Mouse (Mus musculus): Measurements from ENCODE around the gene Srprb.
"Not testable (repeated sequence)": the region's sequence is repeated elsewhere in the genome, so short reads cannot be mapped to it uniquely, and the experiment has no call there.

Srprb gene

GRCm38 (mm10) chr9:103180807-103181565 is 21.0 kb downstream of the Srprb start:
- Histone ChIP-seq H3K27me3 (ENCODE audit: control insufficient read depth, insufficient read depth, low read length, poor library complexity, severe bottlenecking) (no peaks in the 10 kb centered on the region), H3K36me3 (ENCODE audit: control insufficient read depth, insufficient read depth, low read length, poor library complexity, severe bottlenecking) (no peaks in the 10 kb centered on the region)
- peak; percentile 74 for DNase-seq (ENCODE audit: low read depth, low spot score)

- H3K36me3 ChIP-seq (ENCODE audit: control insufficient read depth, insufficient read depth, low read length, poor library complexity, severe bottlenecking): no peaks in the 10 kb centered on the region
- H3K27me3 ChIP-seq (ENCODE audit: control insufficient read depth, insufficient read depth, low read length, poor library complexity, severe bottlenecking): no peaks in the 10 kb centered on the region
- DNase-seq (ENCODE audit: low read depth, low spot score): no peak
These were observed 21.6 kb downstream of the Srprb start for GRCm38 (mm10) chr9:103180303-103180702.

- no peak for DNase-seq (ENCODE audit: low read depth, low spot score)
- no peaks in the 10 kb centered on the region for H3K36me3 ChIP-seq (ENCODE audit: control insufficient read depth, insufficient read depth, low read length, poor library complexity, severe bottlenecking)
- H3K27me3 ChIP-seq (ENCODE audit: control insufficient read depth, insufficient read depth, low read length, poor library complexity, severe bottlenecking): no peaks in the 10 kb centered on the region
These were observed 26.2 kb downstream of the Srprb start for GRCm38 (mm10) chr9:103175692-103176091.

GRCm38 (mm10) chr9:103174771-103175519 is 27.0 kb downstream of the Srprb start:
- Histone ChIP-seq H3K36me3 (ENCODE audit: control insufficient read depth, insufficient read depth, low read length, poor library complexity, severe bottlenecking) (no peaks in the 10 kb centered on the region), H3K27me3 (ENCODE audit: control insufficient read depth, insufficient read depth, low read length, poor library complexity, severe bottlenecking) (no peaks in the 10 kb centered on the region)
- DNase-seq (ENCODE audit: low read depth, low spot score): peak; percentile 29

- no peaks in the 10 kb centered on the region for H3K36me3 ChIP-seq (ENCODE audit: control insufficient read depth, insufficient read depth, low read length, poor library complexity, severe bottlenecking)
- no peaks in the 10 kb centered on the region for H3K27me3 ChIP-seq (ENCODE audit: control insufficient read depth, insufficient read depth, low read length, poor library complexity, severe bottlenecking)
- no peak for DNase-seq (ENCODE audit: low read depth, low spot score)
These were observed 33.2 kb downstream of the Srprb start for GRCm38 (mm10) chr9:103168771-103169170.

- Histone ChIP-seq H3K27me3 (ENCODE audit: control insufficient read depth, insufficient read depth, low read length, poor library complexity, severe bottlenecking) (no peaks in the 10 kb centered on the region), H3K36me3 (ENCODE audit: control insufficient read depth, insufficient read depth, low read length, poor library complexity, severe bottlenecking) (no peaks in the 10 kb centered on the region)
- no peak for DNase-seq (ENCODE audit: low read depth, low spot score)
These were observed 33.9 kb downstream of the Srprb start for GRCm38 (mm10) chr9:103168046-103168445.

GRCm38 (mm10) chr9:103163806-103164205 is 38.1 kb downstream of the Srprb start:
- DNase-seq (ENCODE audit: low read depth, low spot score): no peak
- H3K36me3 ChIP-seq (ENCODE audit: control insufficient read depth, insufficient read depth, low read length, poor library complexity, severe bottlenecking): no peaks in the 10 kb centered on the region
- H3K27me3 ChIP-seq (ENCODE audit: control insufficient read depth, insufficient read depth, low read length, poor library complexity, severe bottlenecking): no peaks in the 10 kb centered on the region

- H3K36me3 ChIP-seq (ENCODE audit: control insufficient read depth, insufficient read depth, low read length, poor library complexity, severe bottlenecking); H3K27me3 ChIP-seq (ENCODE audit: control insufficient read depth, insufficient read depth, low read length, poor library complexity, severe bottlenecking); DNase-seq (ENCODE audit: low read depth, low spot score): not testable (repeated sequence)
These were observed 46.8 kb downstream of the Srprb start for GRCm38 (mm10) chr9:103155158-103155557.

GRCm38 (mm10) chr9:103154568-103154967 is 47.4 kb downstream of the Srprb start:
- H3K36me3 ChIP-seq (ENCODE audit: control insufficient read depth, insufficient read depth, low read length, poor library complexity, severe bottlenecking): no peaks in the 10 kb centered on the region
- DNase-seq (ENCODE audit: low read depth, low spot score): no peak
- H3K27me3 ChIP-seq (ENCODE audit: control insufficient read depth, insufficient read depth, low read length, poor library complexity, severe bottlenecking): no peaks in the 10 kb centered on the region

- Histone ChIP-seq H3K36me3 (ENCODE audit: control insufficient read depth, insufficient read depth, low read length, poor library complexity, severe bottlenecking) (no peaks in the 10 kb centered on the region), H3K27me3 (ENCODE audit: control insufficient read depth, insufficient read depth, low read length, poor library complexity, severe bottlenecking) (no peaks in the 10 kb centered on the region)
- DNase-seq (ENCODE audit: low read depth, low spot score): no peak
These were observed 48.7 kb downstream of the Srprb start for GRCm38 (mm10) chr9:103153286-103153685.

- Histone ChIP-seq H3K27me3 (ENCODE audit: control insufficient read depth, insufficient read depth, low read length, poor library complexity, severe bottlenecking) (no peaks in the 10 kb centered on the region), H3K36me3 (ENCODE audit: control insufficient read depth, insufficient read depth, low read length, poor library complexity, severe bottlenecking) (no peaks in the 10 kb centered on the region)
- DNase-seq (ENCODE audit: low read depth, low spot score): peak; percentile 34
These were observed 52.7 kb downstream of the Srprb start for GRCm38 (mm10) chr9:103149074-103149799.

GRCm38 (mm10) chr9:103147103-103147502 is 54.8 kb downstream of the Srprb start:
- Histone ChIP-seq H3K36me3 (ENCODE audit: control insufficient read depth, insufficient read depth, low read length, poor library complexity, severe bottlenecking) (no peaks in the 10 kb centered on the region), H3K27me3 (ENCODE audit: control insufficient read depth, insufficient read depth, low read length, poor library complexity, severe bottlenecking) (no peaks in the 10 kb centered on the region)
- no peak for DNase-seq (ENCODE audit: low read depth, low spot score)

GRCm38 (mm10) chr9:103146703-103147102 is 55.2 kb downstream of the Srprb start:
- DNase-seq (ENCODE audit: low read depth, low spot score): peak; percentile 75
- H3K36me3 ChIP-seq (ENCODE audit: control insufficient read depth, insufficient read depth, low read length, poor library complexity, severe bottlenecking): no peaks in the 10 kb centered on the region
- H3K27me3 ChIP-seq (ENCODE audit: control insufficient read depth, insufficient read depth, low read length, poor library complexity, severe bottlenecking): no peaks in the 10 kb centered on the region

GRCm38 (mm10) chr9:103146257-103146656 is 55.7 kb downstream of the Srprb start:
- Histone ChIP-seq H3K27me3 (ENCODE audit: control insufficient read depth, insufficient read depth, low read length, poor library complexity, severe bottlenecking) (no peaks in the 10 kb centered on the region), H3K36me3 (ENCODE audit: control insufficient read depth, insufficient read depth, low read length, poor library complexity, severe bottlenecking) (no peaks in the 10 kb centered on the region)
- no peak for DNase-seq (ENCODE audit: low read depth, low spot score)

GRCm38 (mm10) chr9:103145351-103145750 is 56.6 kb downstream of the Srprb start:
- Histone ChIP-seq H3K27me3 (ENCODE audit: control insufficient read depth, insufficient read depth, low read length, poor library complexity, severe bottlenecking) (no peaks in the 10 kb centered on the region), H3K36me3 (ENCODE audit: control insufficient read depth, insufficient read depth, low read length, poor library complexity, severe bottlenecking) (no peaks in the 10 kb centered on the region)
- DNase-seq (ENCODE audit: low read depth, low spot score): no peak

Data from splenic B cell, adult 2 months (primary cell).